Mouse (Mus musculus) CH12.LX (cell line): ENCODE measurements around the gene Lrrc8c. TPM values are rescaled to one million over a fixed set of nuclear protein-coding genes. Genes with fewer than 3 reads are reported as not detected.
A peak's percentile ranks its signal among the peaks of the same experiment; 100 is the strongest.

Source experiments
- DNase-seq: peaks from one replicate; pipeline ENCODE4 v3.0.0-alpha.2; 2013; ENCODE audit errors: extremely low read depth
- H3K27ac ChIP-seq: 2 replicates; pipeline ENCODE4 v1.5.1; 2012; ENCODE audit warnings: low read depth, mild to moderate bottlenecking, control low read depth, moderate library complexity; ENCODE audit not compliant: insufficient read depth
- H3K27me3 ChIP-seq: replicated peaks from 2 replicates; pipeline ENCODE3; 2012; ENCODE audit warnings: inconsistent platforms
- H3K36me3 ChIP-seq, 2 experiments: replicated peaks in 1 of 2; 2 replicates each; pipeline versions ENCODE3 to v1.6.1; 2012; ENCODE audit warnings: inconsistent platforms in 1 of 2, low read length in 1 of 2, mild to moderate bottlenecking in 1 of 2, mixed read lengths in 1 of 2, moderate library complexity in 1 of 2; ENCODE audit not compliant: control insufficient read depth in 1 of 2, insufficient read depth in 1 of 2
- H3K4me1 ChIP-seq, 2 experiments: 2 replicates each; pipeline ENCODE4 v1.6.1; 2012; ENCODE audit warnings: inconsistent platforms in 1 of 2, moderate library complexity in 1 of 2; ENCODE audit not compliant: insufficient read depth in 2 of 2, control insufficient read depth in 1 of 2
- H3K4me2 ChIP-seq: 2 replicates; pipeline ENCODE4 v1.6.1; 2012; ENCODE audit warnings: low read depth, mild to moderate bottlenecking, control low read depth; ENCODE audit not compliant: poor library complexity, insufficient read depth, severe bottlenecking
- H3K4me3 ChIP-seq, 3 experiments: fragments of 150-350 bp in 1 of 3; sonication (generic) in 1 of 3; replicated peaks in 1 of 3; 2 replicates each; pipeline versions ENCODE3 to v1.5.1; 2011 to 2012; ENCODE audit warnings: low read depth in 2 of 3, low read length in 2 of 3, mild to moderate bottlenecking in 2 of 3, moderate library complexity in 2 of 3, control low read depth in 1 of 3, improper control_type of control experiment in 1 of 3, inconsistent platforms in 1 of 3, mixed read lengths in 1 of 3; ENCODE audit not compliant: poor library complexity in 1 of 3
- H3K79me2 ChIP-seq: replicated peaks from 2 replicates; pipeline ENCODE4 v1.6.1; 2012; ENCODE audit warnings: mild to moderate bottlenecking, moderate library complexity; ENCODE audit not compliant: control insufficient read depth, poor library complexity, insufficient read depth, severe bottlenecking; ENCODE audit errors: extremely low read depth
- H3K9ac ChIP-seq: 2 replicates; pipeline ENCODE4 v1.6.1; 2012; ENCODE audit warnings: low read depth, mild to moderate bottlenecking, control low read depth, moderate library complexity; ENCODE audit not compliant: insufficient read depth
- H3K9me3 ChIP-seq: replicated peaks from 2 replicates; pipeline ENCODE3; 2012; ENCODE audit warnings: low read length, inconsistent platforms, mixed read lengths
- CHD1 ChIP-seq: IDR thresholded peaks from 2 replicates; pipeline ENCODE4 v1.6.1; 2012; ENCODE audit warnings: low read depth, low read length, improper control_type of control experiment, inconsistent platforms
- CTCF ChIP-seq, 2 experiments: IDR thresholded peaks in 1 of 2; conservative IDR thresholded peaks in 1 of 2; 2 replicates each; pipeline ENCODE4 v1.5.1; 2011 to 2012; ENCODE audit warnings: low read depth in 2 of 2, low read length in 2 of 2, improper control_type of control experiment in 1 of 2, inconsistent platforms in 1 of 2, mild to moderate bottlenecking in 1 of 2, moderate library complexity in 1 of 2
- ELF1 ChIP-seq: IDR thresholded peaks from 2 replicates; pipeline ENCODE4 v1.6.1; 2014; ENCODE audit warnings: low read depth, mild to moderate bottlenecking, inconsistent platforms, low read length, improper control_type of control experiment
- EP300 ChIP-seq: IDR thresholded peaks from 2 replicates; pipeline ENCODE4 v1.6.1; 2011; ENCODE audit warnings: low read length, improper control_type of control experiment
- ETS1 ChIP-seq: conservative IDR thresholded peaks from 2 replicates; pipeline ENCODE4 v1.6.1; 2012; ENCODE audit warnings: low read depth, mild to moderate bottlenecking, inconsistent platforms, low read length, improper control_type of control experiment, moderate library complexity
- GABPA ChIP-seq: IDR thresholded peaks from 2 replicates; pipeline ENCODE4 v1.6.1; 2012; ENCODE audit warnings: low read depth, low read length, improper control_type of control experiment, inconsistent platforms; ENCODE audit not compliant: insufficient replicate concordance
- IRF4 ChIP-seq: IDR thresholded peaks from 2 replicates; pipeline ENCODE4 v1.6.1; 2014; ENCODE audit warnings: low read depth, mild to moderate bottlenecking, inconsistent platforms, low read length, improper control_type of control experiment
- JUND ChIP-seq: conservative IDR thresholded peaks from 2 replicates; pipeline ENCODE4 v1.6.1; 2011; ENCODE audit warnings: low read depth, low read length, improper control_type of control experiment
- MAFK ChIP-seq: IDR thresholded peaks from 2 replicates; pipeline ENCODE4 v1.6.1; 2011; ENCODE audit warnings: low read length, improper control_type of control experiment; ENCODE audit not compliant: insufficient replicate concordance
- MAZ ChIP-seq: IDR thresholded peaks from 2 replicates; pipeline ENCODE4 v1.6.1; 2012; ENCODE audit warnings: low read depth, mild to moderate bottlenecking, inconsistent platforms, low read length, improper control_type of control experiment, moderate library complexity
- MXI1 ChIP-seq: IDR thresholded peaks from 2 replicates; pipeline ENCODE4 v1.6.1; 2011; ENCODE audit warnings: mild to moderate bottlenecking, low read depth, low read length, improper control_type of control experiment
- MYC ChIP-seq: IDR thresholded peaks from 2 replicates; pipeline ENCODE4 v1.6.1; 2011; ENCODE audit warnings: low read depth, mild to moderate bottlenecking, improper control_type of control experiment, low read length
- NELFE ChIP-seq: IDR thresholded peaks from 2 replicates; pipeline ENCODE4 v1.6.1; 2011; ENCODE audit warnings: low read depth, low read length, improper control_type of control experiment
- NRF1 ChIP-seq: IDR thresholded peaks from 2 replicates; pipeline ENCODE4 v1.6.1; 2014; ENCODE audit warnings: low read depth, mild to moderate bottlenecking, inconsistent platforms, low read length, improper control_type of control experiment, moderate library complexity
- PAX5 ChIP-seq: IDR thresholded peaks from 2 replicates; pipeline ENCODE4 v1.6.1; 2012; ENCODE audit warnings: low read length, inconsistent platforms, mixed read lengths
- POLR2A ChIP-seq: IDR thresholded peaks from 2 replicates; pipeline ENCODE4 v1.6.1; 2011; ENCODE audit warnings: low read depth, mild to moderate bottlenecking, improper control_type of control experiment, low read length
- POLR2AphosphoS2 ChIP-seq: IDR thresholded peaks from 2 replicates; pipeline ENCODE4 v1.6.1; 2011; ENCODE audit warnings: low read depth, low read length, improper control_type of control experiment
- RAD21 ChIP-seq: IDR thresholded peaks from 2 replicates; pipeline ENCODE4 v1.6.1; 2011; ENCODE audit warnings: low read depth, mild to moderate bottlenecking, low read length, improper control_type of control experiment, moderate library complexity
- RCOR1 ChIP-seq: conservative IDR thresholded peaks from 2 replicates; pipeline ENCODE4 v1.6.1; 2012; ENCODE audit warnings: low read depth, mild to moderate bottlenecking, inconsistent platforms, low read length, improper control_type of control experiment
- SMC3 ChIP-seq: IDR thresholded peaks from 2 replicates; pipeline ENCODE4 v1.6.1; 2011; ENCODE audit warnings: low read depth, low read length, improper control_type of control experiment
- TBP ChIP-seq: conservative IDR thresholded peaks from 2 replicates; pipeline ENCODE4 v1.6.1; 2011; ENCODE audit warnings: low read depth, low read length, improper control_type of control experiment
- TCF12 ChIP-seq: IDR thresholded peaks from 2 replicates; pipeline ENCODE4 v1.6.1; 2014; ENCODE audit warnings: low read depth, mild to moderate bottlenecking, inconsistent platforms, low read length, improper control_type of control experiment
- UBTF ChIP-seq: IDR thresholded peaks from 2 replicates; pipeline ENCODE4 v1.6.1; 2012; ENCODE audit warnings: low read depth, mild to moderate bottlenecking, inconsistent platforms, low read length, improper control_type of control experiment, moderate library complexity
- USF1 ChIP-seq: IDR thresholded peaks from 2 replicates; pipeline ENCODE4 v1.6.1; 2014; ENCODE audit warnings: low read depth, mild to moderate bottlenecking, inconsistent platforms, low read length, improper control_type of control experiment
- USF2 ChIP-seq: conservative IDR thresholded peaks from 2 replicates; pipeline ENCODE4 v1.6.1; 2011; ENCODE audit warnings: low read depth, low read length, improper control_type of control experiment
- ZC3H11A ChIP-seq: IDR thresholded peaks from 2 replicates; pipeline ENCODE4 v1.6.1; 2012; ENCODE audit warnings: low read depth, mild to moderate bottlenecking, inconsistent platforms, low read length, improper control_type of control experiment
- dilution Hi-C: fragments of 300-500 bp; cut with MboI; formaldehyde crosslinking; loops from 2 replicates; pipeline ENCODE4 v1.14.3; 2020; ENCODE audit warnings: low sequenced_read_pairs; ENCODE audit not compliant: extremely low pct_unique_long_range_greater_than_20kb, extremely low pct_ligation_motif_present
- in situ Hi-C: fragments of 300-500 bp; cut with MboI; formaldehyde crosslinking; loops from 3 replicates; pipeline ENCODE4 v1.14.3; 2019; ENCODE audit warnings: low sequenced_read_pairs, low pct_ligation_motif_present, low pct_unique_long_range_greater_than_20kb, mixed read lengths
- polyA plus RNA-seq: library from polyadenylated mRNA; unstranded; fragments of >175 nt; gene quantifications from 2 replicates; pipeline ENCODE4 v1.2.1, GENCODE M21; 2012; ENCODE audit warnings: low read depth; ENCODE audit not compliant: insufficient read length
- total RNA-seq, 2 experiments: library from RNA; depleted of rRNA; stranded (reverse); fragments of 300-350 nt in 1 of 2; fragments of >200 nt in 1 of 2; gene quantifications; 2 replicates each; pipeline ENCODE4 v1.2.3; 2012 to 2014

The Lrrc8c gene
- total and polyA plus RNA-seq, 3 experiments, result 3.3 to 10.3 (median 5.9) TPM

DNA sequence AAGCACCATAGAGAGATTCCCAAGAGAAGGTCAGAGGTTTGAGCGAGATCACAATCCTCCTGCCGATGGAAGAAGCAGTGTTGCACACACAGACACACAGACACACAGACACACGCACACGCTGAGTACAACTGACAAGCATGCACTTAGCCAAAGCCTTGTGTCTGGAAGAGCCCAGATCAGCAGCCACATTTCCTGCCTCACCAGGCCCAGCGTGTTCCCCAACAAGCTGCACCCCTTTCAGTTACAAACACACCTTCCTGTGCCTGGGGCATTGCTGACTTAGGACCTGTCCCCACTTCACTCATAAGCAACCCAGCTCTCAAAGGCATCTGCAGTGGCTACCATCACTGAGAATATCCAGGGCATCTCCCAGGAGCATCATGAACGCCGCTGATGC is 25.8 kb upstream of the Lrrc8c start:
- in situ Hi-C loops, result no loop called here
- Histone ChIP-seq H3K79me2 (no peaks in the 10 kb centered on the region), H3K4me2 (no peak overlapping the region), H3K9me3 (no peaks in the 10 kb centered on the region), H3K27me3 (peaks cover 3% of the 10 kb centered on the region), H3K4me1 (peaks cover 0 to 24% of the 10 kb centered on the region in 2 experiments; a peak in 3 of 4 replicates)
- dilution Hi-C loops, result no loop called here
- DNase-seq, result no peak
- TF ChIP-seq MYC, result no peak
- TF ChIP-seq USF1, result no peak
- no peak for TF ChIP-seq ETS1
- no peak for TF ChIP-seq GABPA
- TF ChIP-seq IRF4, result no peak
- TF ChIP-seq TBP, result no peak
- TF ChIP-seq POLR2A, result no peak
- no peak for TF ChIP-seq ELF1
- TF ChIP-seq UBTF, result no peak
- no peak for TF ChIP-seq CHD1
- no peak for TF ChIP-seq NELFE
- no peak for TF ChIP-seq NRF1
- TF ChIP-seq, all 38 proteins: peak for 0
- Histone ChIP-seq H3K27ac (no peak overlapping the region), H3K9ac (no peak overlapping the region), H3K4me3 (no peak overlapping the region), H3K36me3 (no peaks in the 10 kb centered on the region)

DNA sequence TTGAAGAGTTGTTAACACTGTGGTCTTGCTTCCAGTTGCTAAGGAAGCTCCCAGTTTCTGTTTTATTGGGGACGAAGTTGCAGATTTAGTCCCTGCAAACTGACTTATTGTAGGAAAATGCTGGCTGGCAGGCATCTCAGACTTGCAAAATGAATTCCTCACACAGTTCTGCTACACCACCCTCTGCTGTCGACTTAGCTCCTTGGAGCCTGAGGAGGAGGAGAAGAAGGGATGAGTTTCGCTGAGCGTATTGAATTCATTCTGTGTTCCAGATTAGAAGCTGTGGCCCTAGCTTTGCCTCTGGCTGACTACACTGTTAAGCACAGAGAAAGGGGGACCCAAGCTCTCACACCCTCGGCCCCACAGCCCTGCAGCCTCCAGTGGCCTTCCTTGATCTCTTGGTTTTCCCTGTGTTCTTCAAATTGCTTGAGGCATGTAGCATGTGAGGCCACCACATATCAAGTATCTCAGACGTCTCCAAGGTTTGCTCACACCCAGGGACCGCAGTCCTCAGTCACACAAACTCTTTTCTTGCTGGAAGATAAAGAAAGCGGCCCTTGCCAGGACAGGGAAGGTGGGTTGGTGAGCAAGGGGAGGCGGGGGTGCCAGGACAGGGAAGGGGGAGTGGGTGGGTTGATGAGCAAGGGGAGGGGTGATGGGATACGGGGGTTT is 24.8 kb upstream of the Lrrc8c start:
- Histone ChIP-seq H3K4me1 (peaks cover 0 to 24% of the 10 kb centered on the region in 2 experiments; a peak in 3 of 4 replicates), H3K79me2 (no peaks in the 10 kb centered on the region), H3K4me2 (no peak overlapping the region), H3K4me3 (no peak overlapping the region), H3K27me3 (peaks cover 3% of the 10 kb centered on the region), H3K36me3 (no peaks in the 10 kb centered on the region), H3K27ac (no peak overlapping the region), H3K9ac (peak overlapping the region; percentile 58), H3K9me3 (no peaks in the 10 kb centered on the region)
- no peak for DNase-seq
- no peak for TF ChIP-seq MXI1
- no peak for TF ChIP-seq ZC3H11A
- no peak for TF ChIP-seq ELF1
- no peak for TF ChIP-seq PAX5
- no peak for TF ChIP-seq JUND
- no peak for TF ChIP-seq POLR2AphosphoS2
- TF ChIP-seq ETS1, result no peak
- TF ChIP-seq POLR2A, result no peak
- TF ChIP-seq MAZ, result no peak
- no peak for TF ChIP-seq CTCF (conservative IDR thresholded peaks at IDR 0.05 in 1 of 2, IDR thresholded peaks at IDR 0.05 in 1 of 2; ENCODE audit: low read depth in 2 of 2, low read length in 2 of 2)
- no peak for TF ChIP-seq EP300
- no peak for TF ChIP-seq MAFK
- TF ChIP-seq SMC3, result no peak
- no peak for TF ChIP-seq TCF12
- TF ChIP-seq UBTF, result no peak
- no peak for TF ChIP-seq RCOR1
- no peak for TF ChIP-seq USF2
- TF ChIP-seq TBP, result no peak
- TF ChIP-seq NRF1, result no peak
- no peak for TF ChIP-seq RAD21
- in situ Hi-C loops, result no loop called here
- dilution Hi-C loops, result no loop called here
